Mouse (Mus musculus) thymus, adult 2 months (tissue): ENCODE data around the gene Cyp46a1. TPM values are rescaled to one million over a fixed set of nuclear protein-coding genes. Genes with fewer than 3 reads are reported as not detected.

Experiments
- DNase-seq: peaks from one replicate; pipeline ENCODE4 v3.0.0; 2021
- H3K27ac ChIP-seq: fragments of 200-500 bp; 2 replicates; pipeline ENCODE4 v1.5.1; 2012; ENCODE audit warnings: low read length, control low read depth; ENCODE audit not compliant: control insufficient read depth, insufficient read depth
- H3K27me3 ChIP-seq: fragments of 200-500 bp; 2 replicates; pipeline ENCODE4 v1.6.1; 2012; ENCODE audit warnings: mild to moderate bottlenecking, low read length, moderate library complexity, mixed read lengths; ENCODE audit not compliant: control insufficient read depth, insufficient read depth
- H3K36me3 ChIP-seq: fragments of 200-500 bp; 2 replicates; pipeline ENCODE4 v1.6.1; 2012; ENCODE audit warnings: mild to moderate bottlenecking, low read length, moderate library complexity; ENCODE audit not compliant: control insufficient read depth, insufficient read depth
- H3K4me1 ChIP-seq: fragments of 200-500 bp; replicated peaks from 2 replicates; pipeline ENCODE4 v1.6.1; 2012; ENCODE audit warnings: low read length; ENCODE audit not compliant: control insufficient read depth, insufficient read depth
- H3K4me3 ChIP-seq: fragments of 200-500 bp; 2 replicates; pipeline ENCODE4 v1.5.1; 2012; ENCODE audit warnings: mild to moderate bottlenecking, low read length, control low read depth, moderate library complexity; ENCODE audit not compliant: control insufficient read depth, insufficient read depth
- CTCF ChIP-seq: fragments of 200-500 bp; IDR thresholded peaks from 2 replicates; pipeline ENCODE4 v1.5.1; 2012; ENCODE audit warnings: mild to moderate bottlenecking, control low read depth, low read length, moderate library complexity, borderline replicate concordance; ENCODE audit not compliant: control insufficient read depth, poor library complexity, insufficient read depth; ENCODE audit errors: extremely low read depth
- POLR2A ChIP-seq: fragments of 200-500 bp; IDR thresholded peaks from 2 replicates; pipeline ENCODE4 v1.6.1; 2012; ENCODE audit warnings: mild to moderate bottlenecking, low read length, control low read depth, moderate library complexity; ENCODE audit not compliant: control insufficient read depth, poor library complexity, insufficient read depth; ENCODE audit errors: extremely low read depth
- WGBS: fragments of 180-500 bp; shearing (Covaris S2); methylation state at CpG from one replicate; pipeline ENCODE4 v1.1.7; 2018; 5-methylcytosine and 5-hydroxymethylcytosine counted together
- polyA plus RNA-seq: library from polyadenylated mRNA; depleted of rRNA; stranded (reverse); fragments of >200 nt; gene quantifications from 2 replicates; pipeline ENCODE4 v1.2.3, GENCODE M21; 2012

The Cyp46a1 gene
- polyA plus RNA-seq, 1 experiment, result 0.69 TPM

DNA sequence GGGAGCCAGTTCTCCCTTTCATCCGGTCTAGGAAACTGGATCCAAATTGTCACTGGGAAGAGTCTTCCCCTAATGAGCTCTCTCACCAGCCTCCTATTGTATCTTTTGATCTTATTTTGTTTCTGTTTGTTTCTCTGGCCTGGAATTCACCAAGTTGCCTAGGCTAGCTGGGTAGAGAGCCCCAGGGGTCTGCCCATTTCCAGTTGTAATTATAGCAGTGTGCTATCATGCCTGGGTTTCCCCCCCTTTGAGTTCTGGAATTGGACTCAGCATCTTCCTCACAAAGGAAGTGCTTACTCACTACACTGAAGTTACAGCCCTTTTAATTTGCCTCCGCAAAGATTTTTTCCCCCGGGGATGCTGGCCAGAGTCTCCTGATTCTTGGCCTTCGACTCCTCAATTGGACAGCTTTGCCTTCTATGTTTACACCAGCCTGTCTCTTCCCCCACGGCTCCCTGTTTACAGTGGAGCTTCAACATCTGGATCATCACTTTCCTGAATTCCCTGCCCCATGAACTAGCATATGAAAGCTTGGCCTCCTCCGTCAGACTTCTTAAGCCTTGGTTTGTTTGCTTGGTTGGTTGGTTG lies 30.3 kb upstream of the Cyp46a1 start:
- DNase-seq, result no peak
- no peak overlapping the region for H3K27ac ChIP-seq
- WGBS, result 53% methylated on average over 6 of the region's 6 CpGs
- H3K36me3 ChIP-seq, result no peaks in the 10 kb centered on the region
- TF ChIP-seq POLR2A (no peak), CTCF (no peak)
- no peak overlapping the region for H3K4me3 ChIP-seq
- H3K4me1 ChIP-seq, result no peaks in the 10 kb centered on the region
- peaks cover 11% of the 10 kb centered on the region for H3K27me3 ChIP-seq

DNA sequence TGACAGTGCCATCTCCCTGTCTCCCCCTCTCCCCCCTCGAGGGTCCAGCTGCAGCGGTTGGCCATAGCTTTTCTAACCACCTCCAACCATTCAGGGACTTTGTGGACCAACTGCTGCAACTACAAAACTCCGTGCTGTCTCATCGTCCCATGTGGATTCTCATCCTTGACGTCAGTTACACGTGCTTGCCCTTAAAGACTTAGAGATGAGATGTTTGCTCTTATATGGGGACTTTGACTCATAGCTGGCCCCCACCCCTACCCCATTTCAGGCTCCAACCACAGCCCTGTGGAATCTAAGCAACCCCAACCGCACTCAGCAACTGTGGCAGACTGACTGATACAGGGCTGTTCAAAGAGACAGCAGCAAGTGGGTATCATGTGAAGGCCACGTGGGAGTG lies 29.0 kb upstream of the Cyp46a1 start:
- H3K4me3 ChIP-seq, result no peak overlapping the region
- no peaks in the 10 kb centered on the region for H3K4me1 ChIP-seq
- 71% methylated on average over 8 of the region's 8 CpGs for WGBS
- DNase-seq, result no peak
- no peak overlapping the region for H3K27ac ChIP-seq
- no peak for TF ChIP-seq POLR2A
- no peak for TF ChIP-seq CTCF
- peaks cover 11% of the 10 kb centered on the region for H3K27me3 ChIP-seq
- no peaks in the 10 kb centered on the region for H3K36me3 ChIP-seq

DNA sequence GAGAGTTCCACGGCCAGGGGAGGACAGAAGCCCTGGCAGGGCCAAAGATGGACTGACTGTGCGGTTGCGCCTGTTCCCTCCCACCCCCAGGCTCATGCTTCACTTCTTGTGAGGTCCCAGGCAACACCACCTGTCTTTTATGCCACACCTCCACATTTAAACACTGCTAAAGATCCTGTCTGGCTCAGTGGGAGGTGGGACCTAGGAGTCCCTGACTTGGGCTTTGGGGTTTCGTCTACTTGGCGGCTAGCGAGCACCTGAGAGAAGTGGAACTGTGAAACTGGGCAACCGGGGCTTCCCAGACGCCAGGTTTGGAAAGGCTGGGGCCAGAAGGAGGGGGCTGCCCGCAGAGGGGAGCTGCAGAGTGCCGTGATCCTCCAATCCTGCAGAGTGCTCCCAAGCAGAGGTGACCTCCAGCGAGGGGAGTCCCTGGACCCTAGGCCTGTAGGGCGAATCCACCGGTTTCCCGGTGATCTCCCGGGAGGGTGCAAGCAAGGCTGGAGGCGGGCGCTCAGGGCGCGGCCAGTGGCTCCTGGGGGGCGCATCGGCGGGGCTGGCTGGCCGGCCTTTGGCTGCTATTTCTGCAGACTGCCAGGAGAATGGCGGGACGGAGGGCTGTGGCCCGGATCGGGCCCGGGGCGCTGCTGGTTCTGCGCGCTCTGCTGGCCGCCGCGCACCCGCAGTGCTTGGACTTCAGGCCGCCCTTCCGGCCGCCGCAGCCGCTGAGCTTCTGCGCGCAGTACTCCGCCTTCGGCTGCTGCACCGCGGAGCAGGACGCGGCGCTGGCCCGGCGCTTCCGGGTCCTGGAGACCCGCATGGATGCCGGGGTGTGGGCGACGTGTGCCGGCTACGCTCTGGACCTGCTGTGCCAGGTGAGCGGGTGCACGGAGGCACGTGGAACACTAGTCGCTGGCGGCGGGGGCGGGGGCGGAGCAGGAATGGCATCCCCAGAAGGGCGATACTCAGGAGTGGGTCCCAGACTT lies 28.1 kb upstream of the Cyp46a1 start, which contains the start of gene Hhipl1:
Gene Hhipl1 (plus strand): TSS at position 459 of the 983 bp plus-strand sequence.
- DNase-seq, result no peak
- Histone ChIP-seq H3K27ac (no peak within 1 kb of the TSS), H3K4me1 (no peaks in the 10 kb centered on the region), H3K36me3 (no peaks in the 10 kb centered on the region), H3K4me3 (no peak within 1 kb of the TSS; the same call in 1 of the 2 replicates), H3K27me3 (peaks cover 11% of the 10 kb centered on the region)
- TF ChIP-seq POLR2A (no peak), CTCF (no peak)
- WGBS, result 6% methylated on average over 67 of the region's 67 CpGs

DNA sequence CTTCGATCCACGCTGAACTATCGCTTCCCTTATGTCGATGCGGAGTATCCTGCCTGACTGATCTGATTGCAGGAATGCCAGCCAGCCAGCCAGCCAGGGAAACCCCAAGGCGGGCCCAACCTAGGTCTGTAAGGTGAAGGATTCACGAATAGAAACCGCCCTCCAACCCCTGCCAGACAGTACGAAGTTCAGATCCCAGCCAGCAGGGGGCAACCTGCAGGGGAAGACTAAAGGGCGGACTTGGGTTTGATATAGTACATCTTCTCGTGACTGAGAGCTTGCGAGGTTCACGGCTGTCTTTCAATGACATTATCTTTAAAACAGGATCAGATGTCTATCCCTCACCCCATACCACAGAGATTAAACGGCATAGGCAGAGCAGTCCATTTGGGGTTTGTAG lies 26.6 kb upstream of the Cyp46a1 start:
- H3K4me1 ChIP-seq, result no peaks in the 10 kb centered on the region
- peak; percentile 77; the same call in 1 of the 2 replicates for TF ChIP-seq CTCF
- no peak for TF ChIP-seq POLR2A
- DNase-seq, result peak; percentile 61
- WGBS, result 22% methylated on average over 14 of the region's 14 CpGs
- H3K36me3 ChIP-seq, result no peaks in the 10 kb centered on the region
- H3K4me3 ChIP-seq, result no peak overlapping the region
- peaks cover 11% of the 10 kb centered on the region for H3K27me3 ChIP-seq
- H3K27ac ChIP-seq, result no peak overlapping the region

DNA sequence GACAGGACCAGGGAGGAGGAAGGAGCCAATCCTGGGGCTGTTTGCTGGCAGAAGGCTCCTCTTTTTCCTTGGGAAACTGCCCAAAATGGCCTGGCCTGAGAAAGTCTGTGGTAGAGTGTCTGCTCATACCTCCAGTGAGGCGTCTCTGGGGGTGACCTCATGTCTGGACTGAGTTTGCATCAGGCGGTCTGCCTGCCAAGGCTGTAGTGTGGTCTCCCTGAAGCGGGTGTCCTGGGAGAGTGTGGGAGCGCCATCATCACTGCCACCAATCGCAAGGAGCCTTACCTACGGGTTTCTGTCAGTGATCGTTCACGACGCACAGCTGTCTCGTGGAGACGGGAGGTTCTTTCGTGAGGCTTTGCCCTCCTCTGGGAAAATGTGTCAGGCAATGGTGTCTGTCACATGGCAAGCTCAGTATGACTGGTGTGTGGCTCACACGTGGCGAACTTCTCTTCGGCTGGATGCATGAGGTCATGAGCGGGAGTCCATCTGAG lies 25.8 kb upstream of the Cyp46a1 start:
- TF ChIP-seq CTCF (no peak), POLR2A (no peak)
- peaks cover 11% of the 10 kb centered on the region for H3K27me3 ChIP-seq
- WGBS, result 94% methylated on average over 16 of the region's 16 CpGs
- no peaks in the 10 kb centered on the region for H3K36me3 ChIP-seq
- no peak overlapping the region for H3K4me3 ChIP-seq
- no peak overlapping the region for H3K27ac ChIP-seq
- no peaks in the 10 kb centered on the region for H3K4me1 ChIP-seq
- no peak for DNase-seq

DNA sequence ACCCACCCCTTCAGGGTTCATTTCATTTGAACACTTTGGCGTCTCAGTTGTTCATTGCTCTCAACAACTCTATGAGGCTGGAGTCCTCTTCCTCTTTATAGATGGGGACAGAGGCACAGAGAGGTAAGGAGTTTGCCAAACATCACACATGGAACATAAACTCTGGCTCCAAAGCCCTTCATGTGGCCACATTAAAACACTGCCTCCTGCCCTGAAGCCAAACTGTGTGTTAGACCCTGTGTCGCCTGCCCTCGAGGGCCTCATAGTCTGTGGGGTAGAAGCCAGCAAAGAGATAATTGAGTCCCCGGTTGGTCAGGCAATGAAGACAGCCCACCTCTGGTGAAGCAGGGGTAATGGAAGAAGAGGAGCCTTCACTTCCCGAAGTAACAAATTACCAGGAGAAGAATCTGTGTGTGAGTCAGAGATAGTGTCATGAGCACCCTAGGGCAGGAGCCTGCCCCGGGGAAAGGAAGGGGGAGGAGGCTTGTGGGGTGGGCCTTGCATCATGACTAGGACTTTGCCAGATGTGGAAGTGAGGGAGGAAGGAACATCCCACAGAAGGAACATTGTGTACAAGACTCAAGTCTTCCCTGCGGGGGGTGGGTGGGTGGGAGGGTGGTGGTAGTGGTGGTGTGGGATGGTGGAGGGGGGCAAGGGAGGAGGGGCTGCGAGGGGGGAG lies 24.9 kb upstream of the Cyp46a1 start:
- Histone ChIP-seq H3K27ac (no peak overlapping the region), H3K27me3 (peaks cover 11% of the 10 kb centered on the region), H3K36me3 (no peaks in the 10 kb centered on the region), H3K4me1 (no peaks in the 10 kb centered on the region), H3K4me3 (no peak overlapping the region)
- WGBS, result 30% methylated on average over 7 of the region's 8 CpGs
- DNase-seq, result no peak
- TF ChIP-seq CTCF (no peak), POLR2A (no peak)
